Mouse (Mus musculus) brain, adult 10 weeks (tissue): ENCODE data around the gene Ero1lb. TPM values are rescaled to one million over a fixed set of nuclear protein-coding genes. Genes with fewer than 3 reads are reported as not detected.

Experiments used
- polyA plus RNA-seq: library from polyadenylated mRNA; stranded (reverse); fragments of 350-450 nt; fragmentation: Illumina TruSeq; extraction: RNeasy Lipid Tissue Mini Kit (QIAGEN cat#74804); gene quantifications from one replicate; pipeline ENCODE4 v1.2.3, GENCODE M21; 2015; ENCODE audit warnings: low read depth, low replicate concordance

The Ero1lb gene
- polyA plus RNA-seq, result 13.5 TPM

DNA sequence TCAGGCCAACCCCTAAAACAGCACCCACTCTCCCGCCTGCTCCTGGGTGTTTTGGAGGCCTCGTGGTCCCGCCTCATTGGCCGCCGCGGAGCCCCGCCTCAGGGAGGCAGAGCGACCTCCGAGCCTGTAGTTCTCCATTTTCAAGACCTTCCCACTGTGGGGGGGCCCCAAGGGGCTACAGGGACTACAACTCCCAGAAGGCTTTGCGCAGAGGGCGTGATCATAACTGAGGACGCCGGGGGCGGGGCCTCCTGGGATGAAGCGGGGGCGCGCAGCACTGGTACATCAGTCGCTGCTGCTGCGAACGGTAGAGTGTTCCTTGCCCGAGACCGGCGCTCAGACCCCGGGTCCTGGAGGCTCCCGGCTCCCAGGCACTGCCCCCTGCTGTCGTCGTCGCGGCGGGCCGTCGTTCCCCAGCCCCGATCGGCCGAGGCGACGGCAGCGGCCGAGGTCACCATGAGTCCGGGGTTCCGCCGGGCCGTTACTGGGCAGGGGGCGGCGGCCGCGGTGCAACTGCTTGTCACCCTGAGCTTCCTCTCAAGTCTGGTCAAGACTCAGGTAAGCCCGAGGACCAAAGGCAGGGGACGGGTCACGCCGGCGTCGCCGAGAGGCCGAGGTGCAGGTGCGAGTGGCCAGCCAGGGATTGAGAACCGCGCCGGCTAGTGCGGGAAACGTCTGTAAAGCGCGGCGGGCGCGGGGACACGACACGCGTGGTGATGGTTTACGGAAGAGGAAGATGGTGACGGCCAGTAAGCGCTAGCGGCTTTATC is at the start of gene Ero1lb:
Gene Ero1lb (plus strand): TSS at position 254 of the 770 bp plus-strand sequence.

GRCm38 (mm10) chr13:12519955-12520584 is 45.6 kb upstream of the Ero1lb start, which contains the start of gene Edaradd:
TSS of gene Edaradd (minus strand) at chr13:12520438.

Other genes starting within 250 kb of the Ero1lb start
- gene Actn2, start 225.1 kb upstream of the Ero1lb start, polyA plus RNA-seq, result 17.0 TPM
- gene Heatr1, start 170.8 kb upstream of the Ero1lb start, polyA plus RNA-seq, result 13.6 TPM
- gene Lgals8, start 100.9 kb upstream of the Ero1lb start, polyA plus RNA-seq, result 39.3 TPM
- gene Edaradd, start 45.4 kb upstream of the Ero1lb start, polyA plus RNA-seq, result 0.27 TPM
- gene Prl2c3, start 234.2 kb downstream of the Ero1lb start, polyA plus RNA-seq, result not detected